Mouse (Mus musculus) c-Kit-positive CD71-positive TER-119-positive erythroid progenitor cells, embryonic 14.5 days (primary cell): ENCODE data around the gene Gm17387.

ENCODE experiments used
- DNase-seq: peaks from one replicate; pipeline ENCODE4 v3.0.0-alpha.2; 2013; ENCODE audit warnings: low spot score

Gm17387 gene

DNA sequence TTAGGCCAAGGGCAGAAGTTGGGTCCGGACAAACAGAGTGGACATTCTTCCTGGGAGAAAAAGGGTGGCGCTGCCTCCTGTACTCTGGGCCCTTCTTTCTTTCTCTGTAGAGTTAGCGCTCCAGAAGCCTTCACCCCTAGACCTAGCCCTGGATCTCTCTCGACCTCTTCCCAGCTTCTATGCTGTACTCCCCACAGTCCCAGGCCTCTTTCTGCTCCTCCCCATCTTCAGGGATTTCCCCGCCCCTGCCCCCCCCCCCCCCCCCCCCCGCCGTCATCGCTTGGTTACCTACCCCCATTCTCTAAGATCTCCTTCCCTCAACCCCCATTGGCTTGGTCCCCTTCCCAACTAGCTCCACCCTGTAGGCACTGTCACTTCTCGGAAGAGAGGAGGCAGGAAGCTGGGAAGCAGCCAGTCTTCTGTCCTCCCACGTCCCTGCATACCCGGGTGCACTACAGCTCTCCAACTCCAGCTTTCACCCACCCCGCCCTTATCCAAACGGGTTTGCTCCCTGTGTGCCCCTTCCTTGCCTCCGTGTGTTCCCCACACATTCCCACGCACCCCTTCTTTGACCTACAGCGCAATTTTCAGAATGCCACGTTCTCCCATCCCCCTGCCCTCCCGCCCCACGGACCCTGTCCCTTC is 18.8 kb downstream of the Gm17387 start:
- DNase-seq: no peak

GRCm38 (mm10) chr7:141048226-141049218 is 19.6 kb downstream of the Gm17387 start:
- DNase-seq: peak; percentile 93

DNA sequence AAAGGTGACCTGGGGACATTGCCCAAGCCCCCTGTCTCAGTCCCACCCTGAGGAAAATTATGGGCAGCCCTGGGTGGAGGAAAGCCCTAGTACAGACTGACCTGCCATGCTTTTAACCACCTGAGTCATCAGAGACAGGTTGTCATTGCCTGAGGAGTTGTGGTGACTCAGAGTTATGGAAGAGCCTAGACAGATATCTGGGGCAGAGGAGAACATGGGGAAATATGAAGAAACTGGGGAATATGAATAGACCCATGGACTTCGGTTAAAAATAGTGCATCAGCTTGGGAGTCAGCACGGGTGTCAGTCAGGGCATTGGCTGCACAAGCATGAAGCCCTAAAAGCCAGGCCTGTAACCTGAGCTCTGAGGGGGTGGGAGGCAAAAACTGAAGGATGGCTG is 20.4 kb downstream of the Gm17387 start:
- DNase-seq: no peak

- no peak for DNase-seq
Observed at GRCm38 (mm10) chr7:141051060-141051685, 22.2 kb downstream of the Gm17387 start.

- DNase-seq: no peak
Observed at GRCm38 (mm10) chr7:141052016-141052415, 23.1 kb downstream of the Gm17387 start.

GRCm38 (mm10) chr7:141052421-141052820 is 23.5 kb downstream of the Gm17387 start:
- DNase-seq: no peak

- no peak for DNase-seq
Observed at GRCm38 (mm10) chr7:141055785-141056184, 26.9 kb downstream of the Gm17387 start.

DNA sequence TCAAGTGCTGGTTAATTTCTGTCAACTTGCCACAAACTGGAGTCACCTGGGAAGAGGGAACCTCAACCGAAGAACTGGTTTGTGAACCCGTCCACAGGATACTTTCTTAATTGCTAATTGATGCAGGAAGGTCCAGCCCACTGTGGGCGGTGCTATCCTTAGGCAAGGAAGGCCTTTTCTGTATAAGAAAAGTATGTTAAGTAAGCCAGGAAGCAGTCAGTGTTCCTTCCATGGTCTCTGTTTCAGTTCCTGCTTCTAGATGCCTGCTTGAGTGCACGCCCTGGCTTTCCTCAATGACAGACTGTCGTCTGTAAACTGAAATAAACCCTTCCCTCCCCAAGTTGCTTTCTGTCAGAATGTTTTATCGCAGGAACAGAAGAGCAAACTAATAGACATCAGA is 28.0 kb downstream of the Gm17387 start:
- DNase-seq: no peak

- DNase-seq: no peak
Observed at GRCm38 (mm10) chr7:141057541-141057940, 28.6 kb downstream of the Gm17387 start.

- DNase-seq: no peak
Observed at GRCm38 (mm10) chr7:141058601-141059341, 29.8 kb downstream of the Gm17387 start.

DNA sequence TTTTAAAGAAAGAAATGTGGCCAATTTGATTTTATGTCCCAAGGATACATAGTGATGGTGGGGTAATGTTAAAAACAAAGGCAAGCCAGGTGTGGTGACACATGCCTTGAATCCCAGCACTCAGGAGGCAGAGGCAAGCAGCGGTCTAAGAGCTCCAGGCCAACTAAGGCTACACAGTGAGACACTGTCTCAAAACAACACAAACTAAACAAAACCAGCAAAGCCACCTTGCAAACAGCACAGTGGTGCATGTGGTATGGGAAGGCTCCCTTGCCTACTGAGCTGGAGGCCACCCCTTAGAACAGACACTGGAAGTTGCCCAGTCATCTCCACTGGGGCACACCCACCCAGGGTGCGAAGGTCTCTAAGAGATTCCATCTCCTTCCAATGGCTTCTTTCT is 31.0 kb downstream of the Gm17387 start:
- DNase-seq: no peak

GRCm38 (mm10) chr7:141060426-141061242 is 31.7 kb downstream of the Gm17387 start, which contains the start of gene B4galnt4:
Gene B4galnt4, plus strand, starts transcription at chr7:141061104.
- DNase-seq: no peak

GRCm38 (mm10) chr7:141061269-141061692 is 32.4 kb downstream of the Gm17387 start:
- DNase-seq: no peak

DNA sequence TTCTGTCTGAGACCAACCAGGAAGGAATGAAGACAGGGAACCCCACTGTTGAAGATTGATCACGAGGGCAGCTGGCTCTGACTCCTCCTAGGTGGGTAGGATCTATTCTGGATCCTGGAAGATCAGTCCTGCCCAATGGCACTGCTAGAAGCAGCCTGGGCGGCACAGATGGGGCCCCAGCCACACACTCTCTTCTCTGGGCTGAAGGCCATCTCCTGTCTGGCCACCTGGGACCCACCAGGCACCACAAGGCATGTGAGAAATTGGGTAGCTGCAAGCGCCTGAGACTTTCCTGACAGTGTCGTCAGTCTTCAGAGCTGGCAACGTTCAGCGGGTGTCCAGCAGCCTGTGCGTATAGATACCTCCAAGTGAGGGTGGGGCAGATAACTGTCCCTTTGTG is 33.6 kb downstream of the Gm17387 start:
- DNase-seq: no peak

- no peak for DNase-seq
Observed at GRCm38 (mm10) chr7:141063353-141063752, 34.4 kb downstream of the Gm17387 start.

DNA sequence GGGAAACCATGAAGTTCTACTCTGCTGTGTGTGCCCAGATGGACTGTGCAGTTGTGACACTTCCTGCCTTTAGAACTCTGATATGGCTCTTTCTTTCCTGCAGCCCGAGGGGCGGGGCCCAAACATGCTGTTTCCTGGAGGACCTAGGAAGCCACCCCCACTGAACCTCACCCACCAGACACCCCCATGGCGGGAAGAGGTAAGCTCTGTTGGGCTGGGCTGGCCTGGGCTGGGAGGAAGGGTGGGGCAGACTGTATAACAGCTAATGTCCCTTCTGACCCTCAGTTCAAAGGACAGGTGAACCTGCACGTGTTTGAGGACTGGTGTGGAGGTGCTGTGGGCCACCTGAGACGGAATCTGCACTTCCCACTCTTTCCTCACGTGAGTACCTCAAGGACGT is 35.2 kb downstream of the Gm17387 start:
- DNase-seq: no peak

DNA sequence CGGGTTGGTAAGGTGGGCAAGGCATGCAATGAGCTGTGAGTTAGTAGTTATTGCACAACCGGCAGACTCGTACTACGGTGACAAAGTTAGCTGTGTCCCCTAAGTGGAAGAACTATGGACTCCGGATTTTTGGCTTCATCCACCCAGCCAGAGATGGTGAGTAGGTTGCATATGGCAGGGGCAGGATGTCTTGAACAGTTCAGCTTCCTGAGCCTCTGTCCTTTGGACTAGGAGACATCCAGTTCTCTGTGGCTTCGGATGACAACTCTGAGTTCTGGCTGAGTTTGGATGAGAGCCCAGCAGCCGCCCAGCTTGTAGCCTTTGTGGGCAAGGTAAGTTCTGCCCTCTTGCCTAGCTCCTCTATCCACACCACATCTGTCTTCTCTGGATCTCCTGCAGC is 35.6 kb downstream of the Gm17387 start:
- DNase-seq: no peak

- no peak for DNase-seq
Observed at GRCm38 (mm10) chr7:141068351-141068750, 39.4 kb downstream of the Gm17387 start.

GRCm38 (mm10) chr7:141070058-141070862 is 41.3 kb downstream of the Gm17387 start:
- DNase-seq: peak; percentile 72
